Mouse (Mus musculus) erythroblast, adult 5-6 weeks (primary cell): ENCODE results near the gene Wdr59. TPM values are rescaled to one million over a fixed set of nuclear protein-coding genes. Genes with fewer than 3 reads are reported as not detected.
A peak's percentile ranks its signal among the peaks of the same experiment; 100 is the strongest.

Experiments
- ATAC-seq: replicated peaks from 2 replicates; pipeline ENCODE4 v1.8.0; 2016; ENCODE audit warnings: moderate number of reproducible peaks, mild to moderate bottlenecking, moderate TSS enrichment, inconsistent platforms; ENCODE audit not compliant: poor library complexity, low FRiP score, severe bottlenecking
- total RNA-seq, 2 experiments: library from RNA; stranded (forward) in 1 of 2; stranded (reverse) in 1 of 2; fragments of 150-400 nt in 1 of 2; fragments of 200-764, 138-1000 nt in 1 of 2; gene quantifications; 2 replicates each; pipeline versions ENCODE4 v1.2.3 to v1.2.4; 2015 to 2017; ENCODE audit warnings: low replicate concordance in 2 of 2

Gene Wdr59
- total RNA-seq, 2 experiments from 2014 or later, result 1.7 to 2.0 TPM

- ATAC-seq, result no peak
Observed at GRCm38 (mm10) chr8:111424646-111425045, 97.2 kb downstream of the Wdr59 start.

GRCm38 (mm10) chr8:111424181-111424580, 97.7 kb downstream of the Wdr59 start:
- ATAC-seq, result no peak

- ATAC-seq, result no peak
Observed at GRCm38 (mm10) chr8:111422614-111423013, 99.3 kb downstream of the Wdr59 start.

- ATAC-seq, result no peak
Observed at GRCm38 (mm10) chr8:111419171-111419570, 102.7 kb downstream of the Wdr59 start.

- 0 out of 2 replicates have a peak, but pooled peaks have one; percentile 58 for ATAC-seq
Observed at GRCm38 (mm10) chr8:111418601-111419000, 103.3 kb downstream of the Wdr59 start.

- no peak for ATAC-seq
Observed at GRCm38 (mm10) chr8:111417222-111417621, 104.7 kb downstream of the Wdr59 start.

- ATAC-seq, result 0 out of 2 replicates have a peak, but pooled peaks have one; percentile 52
Observed at GRCm38 (mm10) chr8:111403391-111403790, 118.5 kb downstream of the Wdr59 start.

Other genes starting within 250 kb of the Wdr59 start
- 25.9 and 29.0 TPM in 2 replicates for gene Rfwd3, start 221.9 kb downstream of the Wdr59 start, total RNA-seq (2015; ENCODE audit: low replicate concordance)
- 44.0 and 45.0 TPM in 2 replicates for gene Rfwd3, start 221.9 kb downstream of the Wdr59 start, total RNA-seq (2017; ENCODE audit: low replicate concordance)
- gene Mlkl, start 183.9 kb downstream of the Wdr59 start, total RNA-seq (2015; ENCODE audit: low replicate concordance), result 9.4 and 29.2 TPM in 2 replicates
- gene Mlkl, start 183.9 kb downstream of the Wdr59 start, total RNA-seq (2017; ENCODE audit: low replicate concordance), result 11.8 and 12.0 TPM in 2 replicates
- not detected in 2 replicates for gene Fa2h, start 128.3 kb downstream of the Wdr59 start, total RNA-seq (2015; ENCODE audit: low replicate concordance)
- not detected in 2 replicates for gene Fa2h, start 128.3 kb downstream of the Wdr59 start, total RNA-seq (2017; ENCODE audit: low replicate concordance)
- gene Znrf1, start 14.0 kb upstream of the Wdr59 start, total RNA-seq (2015; ENCODE audit: low replicate concordance), result 5.8 and 35.1 TPM in 2 replicates
- gene Znrf1, start 14.0 kb upstream of the Wdr59 start, total RNA-seq (2017; ENCODE audit: low replicate concordance), result 7.1 and 14.6 TPM in 2 replicates
- not detected in 2 replicates for gene Ldhd, start 108.3 kb upstream of the Wdr59 start, total RNA-seq (2015; ENCODE audit: low replicate concordance)
- 0.42 TPM in 1 of 2 replicates, not detected in the other for gene Ldhd, start 108.3 kb upstream of the Wdr59 start, total RNA-seq (2017; ENCODE audit: low replicate concordance)
- 1.2 and 3.3 TPM in 2 replicates for gene Zfp1, start 121.3 kb upstream of the Wdr59 start, total RNA-seq (2015; ENCODE audit: low replicate concordance)
- gene Zfp1, start 121.3 kb upstream of the Wdr59 start, total RNA-seq (2017; ENCODE audit: low replicate concordance), result 1.3 TPM in 1 of 2 replicates, not detected in the other
- gene Ctrb1, start 168.9 kb upstream of the Wdr59 start, total RNA-seq (2015; ENCODE audit: low replicate concordance), result not detected in 2 replicates
- not detected in 2 replicates for gene Ctrb1, start 168.9 kb upstream of the Wdr59 start, total RNA-seq (2017; ENCODE audit: low replicate concordance)
- not detected in 2 replicates for gene Bcar1, start 221.7 kb upstream of the Wdr59 start, total RNA-seq (2015; ENCODE audit: low replicate concordance)
- gene Bcar1, start 221.7 kb upstream of the Wdr59 start, total RNA-seq (2017; ENCODE audit: low replicate concordance), result not detected in 2 replicates